Mouse (Mus musculus) liver, postnatal 0 days (tissue): ENCODE measurements around the gene Wdr83.

Experiments
- CTCF ChIP-seq: sonication (generic); IDR thresholded peaks from 2 replicates; pipeline ENCODE4 v1.5.1; 2016; ENCODE audit warnings: antibody characterized with exemption, low read depth
- EP300 ChIP-seq: IDR thresholded peaks from 2 replicates; pipeline ENCODE4 v1.6.1; 2016; ENCODE audit warnings: antibody characterized with exemption, low read depth, mild to moderate bottlenecking

GRCm38 (mm10) chr8:85076993-85077392, 4.1 kb downstream of the Wdr83 start:
- TF ChIP-seq CTCF (peak; percentile 99), EP300 (no peak)
